In genomic region chr4:140569394-140569793, GRCm38 (mm10) we compare ENCODE assay signal across 16 mouse cellular contexts.
"Had no signal": no experiment of that assay in that cellular context is flagged by ENCODE, and none has a peak within 500 bp of the region (broad histone marks: within the 10 kb centered on the region; RNA-seq: fewer than 3 reads in every experiment).

No protein-coding gene starts in this region.

- H3K9me3 ChIP-seq: midbrain, embryonic 12.5 days; neural tube, embryonic 12.5 days had no signal

- DNase-seq: lung, adult 18-20 months; lung, embryonic 14.5 days; lung, postnatal 10 days; lung, postnatal 4 days; midbrain, embryonic 14.5 days; right cerebral cortex, postnatal 25 days; right cerebral cortex, postnatal 4 days; spleen, adult 18-20 months; thymus, adult 18-20 months; thymus, postnatal 14 days; thymus, postnatal 36 days had no signal

- H3K4me2 ChIP-seq: lung, embryonic 14.5 days; midbrain, embryonic 12.5 days; neural tube, embryonic 12.5 days had no signal

- H3K4me3 ChIP-seq: midbrain, embryonic 10.5 days; midbrain, embryonic 12.5 days; myocyte; neural tube, embryonic 12.5 days had no signal

- H3K27me3 ChIP-seq: midbrain, embryonic 12.5 days; neural tube, embryonic 12.5 days had no signal

- ATAC-seq: midbrain, embryonic 16.5 days had no signal

- H3K27ac ChIP-seq: midbrain, embryonic 10.5 days; midbrain, embryonic 12.5 days; neural tube, embryonic 12.5 days had no signal

- H3K4me1 ChIP-seq: midbrain, embryonic 12.5 days; neural tube, embryonic 12.5 days had no signal

- H3K9ac ChIP-seq: lung, embryonic 14.5 days; midbrain, embryonic 12.5 days; neural tube, embryonic 12.5 days had no signal
